Mouse (Mus musculus): ENCODE results near the gene Kif1b.
A peak's percentile ranks its signal among the peaks of the same experiment; 100 is the strongest.
"Not testable (repeated sequence)": the region's sequence is repeated elsewhere in the genome, so short reads cannot be mapped to it uniquely, and the experiment has no call there.

The Kif1b gene

GRCm38 (mm10) chr4:149170394-149170931 is 137.0 kb downstream of the Kif1b start:
- DNase-seq (ENCODE audit: low spot score): no peak

- DNase-seq (ENCODE audit: low spot score): not testable (repeated sequence)
Measured at GRCm38 (mm10) chr4:149169926-149170325, 137.6 kb downstream of the Kif1b start.

- no peak for DNase-seq (ENCODE audit: low spot score)
Measured at GRCm38 (mm10) chr4:149168016-149168415, 139.5 kb downstream of the Kif1b start.

GRCm38 (mm10) chr4:149166957-149167611 is 140.4 kb downstream of the Kif1b start:
- DNase-seq (ENCODE audit: low spot score): no peak

- peak; percentile 86 for DNase-seq (ENCODE audit: low spot score)
Measured at GRCm38 (mm10) chr4:149166215-149166946, 141.1 kb downstream of the Kif1b start, which contains the start of gene Pgd. Gene Pgd (minus strand): TSS chr4:149166771.

GRCm38 (mm10) chr4:149164150-149164549 is 143.3 kb downstream of the Kif1b start:
- no peak for DNase-seq (ENCODE audit: low spot score)

GRCm38 (mm10) chr4:149163196-149163595 is 144.3 kb downstream of the Kif1b start:
- no peak for DNase-seq (ENCODE audit: low spot score)

GRCm38 (mm10) chr4:149161166-149161565 is 146.3 kb downstream of the Kif1b start:
- DNase-seq (ENCODE audit: low spot score): no peak

GRCm38 (mm10) chr4:149159891-149160290 is 147.6 kb downstream of the Kif1b start:
- DNase-seq (ENCODE audit: low spot score): no peak

GRCm38 (mm10) chr4:149159203-149159602 is 148.3 kb downstream of the Kif1b start:
- no peak for DNase-seq (ENCODE audit: low spot score)

- no peak for DNase-seq (ENCODE audit: low spot score)
Measured at GRCm38 (mm10) chr4:149157415-149157973, 150.0 kb downstream of the Kif1b start.

GRCm38 (mm10) chr4:149155711-149156110 is 151.8 kb downstream of the Kif1b start:
- no peak for DNase-seq (ENCODE audit: low spot score)

- no peak for DNase-seq (ENCODE audit: low spot score)
Measured at GRCm38 (mm10) chr4:149154859-149155258, 152.6 kb downstream of the Kif1b start.

GRCm38 (mm10) chr4:149150721-149151120 is 156.8 kb downstream of the Kif1b start:
- DNase-seq (ENCODE audit: low spot score): no peak

- no peak for DNase-seq (ENCODE audit: low spot score)
Measured at GRCm38 (mm10) chr4:149150256-149150655, 157.2 kb downstream of the Kif1b start.

GRCm38 (mm10) chr4:149149611-149150010 is 157.9 kb downstream of the Kif1b start:
- no peak for DNase-seq (ENCODE audit: low spot score)

- DNase-seq (ENCODE audit: low spot score): no peak
Measured at GRCm38 (mm10) chr4:149149196-149149595, 158.3 kb downstream of the Kif1b start.

GRCm38 (mm10) chr4:149148084-149148483 is 159.4 kb downstream of the Kif1b start:
- DNase-seq (ENCODE audit: low spot score): no peak

- no peak for DNase-seq (ENCODE audit: low spot score)
Measured at GRCm38 (mm10) chr4:149147528-149147927, 160.0 kb downstream of the Kif1b start.

- DNase-seq (ENCODE audit: low spot score): no peak
Measured at GRCm38 (mm10) chr4:149145151-149145550, 162.3 kb downstream of the Kif1b start.

- DNase-seq (ENCODE audit: low spot score): peak; percentile 40
Measured at GRCm38 (mm10) chr4:149144459-149144858, 163.0 kb downstream of the Kif1b start.

GRCm38 (mm10) chr4:149143594-149143993 is 163.9 kb downstream of the Kif1b start:
- DNase-seq (ENCODE audit: low spot score): no peak

- no peak for DNase-seq (ENCODE audit: low spot score)
Measured at GRCm38 (mm10) chr4:149138515-149138914, 169.0 kb downstream of the Kif1b start.

Measured in urinary bladder, postnatal 10 days (tissue).